Mouse (Mus musculus) cortical plate, adult 2 months (tissue): ENCODE results near the gene Harbi1.

ENCODE experiments used
- CTCF ChIP-seq: fragments of 200-500 bp; IDR thresholded peaks from 2 replicates; pipeline ENCODE4 v1.5.1; 2011; ENCODE audit warnings: mild to moderate bottlenecking, control low read depth, low read length; ENCODE audit not compliant: insufficient read depth; ENCODE audit errors: extremely low read depth
- POLR2A ChIP-seq: fragments of 200-500 bp; IDR thresholded peaks from 2 replicates; pipeline ENCODE4 v1.6.1; 2011; ENCODE audit warnings: mild to moderate bottlenecking, low read length, control low read depth; ENCODE audit not compliant: insufficient read depth; ENCODE audit errors: extremely low read depth

GRCm38 (mm10) chr2:91695436-91696224, 15.0 kb upstream of the Harbi1 start:
- TF ChIP-seq POLR2A (no peak), CTCF (no peak)
